Mouse (Mus musculus) olfactory bulb, adult 2 months (tissue): ENCODE data around the gene Tagln2.

Experiments
- CTCF ChIP-seq: fragments of 200-500 bp; IDR thresholded peaks from 2 replicates; pipeline ENCODE4 v1.5.1; 2012; ENCODE audit warnings: low read depth, mild to moderate bottlenecking, low read length, moderate library complexity; ENCODE audit not compliant: insufficient read depth
- POLR2A ChIP-seq: fragments of 200-500 bp; IDR thresholded peaks from 2 replicates; pipeline ENCODE4 v1.6.1; 2012; ENCODE audit warnings: mild to moderate bottlenecking, low read depth, low read length, moderate library complexity; ENCODE audit not compliant: insufficient read depth

GRCm38 (mm10) chr1:172514551-172515268 is 14.9 kb downstream of the Tagln2 start:
- TF ChIP-seq POLR2A, result no peak
- no peak for TF ChIP-seq CTCF
